Mouse (Mus musculus) hindbrain, embryonic 11.5 days (tissue): ENCODE results near the gene March6. TPM values are rescaled to one million over a fixed set of nuclear protein-coding genes. Genes with fewer than 3 reads are reported as not detected.
A peak's percentile ranks its signal among the peaks of the same experiment; 100 is the strongest.

Experiments
- ATAC-seq: fragments of 200-750 bp; cut with Nextera tagmentation; 2 replicates; pipeline ENCODE4 v1.8.0; 2017; ENCODE audit warnings: mild to moderate bottlenecking, moderate TSS enrichment, moderate library complexity; ENCODE audit not compliant: low FRiP score
- DNase-seq: peaks from one replicate; pipeline ENCODE4 v3.0.0-alpha.2; 2015; ENCODE audit warnings: low spot score
- H3K27ac ChIP-seq: fragments of 300-500 bp; sonication (generic); 2 replicates; pipeline ENCODE4 v1.5.1; 2014; ENCODE audit warnings: mild to moderate bottlenecking, low read depth, low read length
- H3K27me3 ChIP-seq: fragments of 300-500 bp; sonication (generic); 2 replicates; pipeline ENCODE4 v1.6.1; 2014; ENCODE audit warnings: mild to moderate bottlenecking, low read length, moderate library complexity, mixed read lengths; ENCODE audit not compliant: control insufficient read depth, insufficient read depth
- H3K36me3 ChIP-seq: fragments of 300-500 bp; sonication (generic); 2 replicates; pipeline ENCODE4 v1.6.1; 2014; ENCODE audit warnings: mild to moderate bottlenecking, low read length, moderate library complexity, mixed read lengths; ENCODE audit not compliant: control insufficient read depth, insufficient read depth
- H3K4me1 ChIP-seq: fragments of 300-500 bp; sonication (generic); replicated peaks from 2 replicates; pipeline ENCODE4 v1.6.1; 2014; ENCODE audit warnings: low read length, mixed read lengths; ENCODE audit not compliant: control insufficient read depth, insufficient read depth
- H3K4me2 ChIP-seq: fragments of 300-500 bp; sonication (generic); replicated peaks from 2 replicates; pipeline ENCODE4 v1.6.1; 2014; ENCODE audit warnings: mild to moderate bottlenecking, low read depth, low read length
- H3K4me3 ChIP-seq: fragments of 300-500 bp; sonication (generic); 2 replicates; pipeline ENCODE4 v1.5.1; 2014; ENCODE audit warnings: low read depth, low read length
- H3K9ac ChIP-seq: fragments of 300-500 bp; sonication (generic); 2 replicates; pipeline ENCODE4 v1.6.1; 2014; ENCODE audit warnings: low read depth, low read length
- H3K9me3 ChIP-seq: fragments of 300-500 bp; sonication (generic); 2 replicates; pipeline ENCODE4 v1.6.1; 2016; ENCODE audit warnings: low read length; ENCODE audit not compliant: control insufficient read depth
- WGBS: fragments of 180-500 bp; shearing (Covaris S2); extraction: QIAGEN DNeasy Blood & Tissue Kit; methylation state at CpG from one replicate; pipeline ENCODE4 v1.1.7; 2014; 5-methylcytosine and 5-hydroxymethylcytosine counted together
- polyA plus RNA-seq: library from polyadenylated mRNA; unstranded; fragments of >200 nt; fragmentation: Nextera tagmentation; extraction: Ambion mirVana; gene quantifications from 2 replicates; pipeline ENCODE4 v1.2.1, GENCODE M21; 2014

The March6 gene
- 46.3 and 49.2 TPM in 2 replicates for polyA plus RNA-seq

GRCm38 (mm10) chr15:31530659-31531445 is at the start of gene March6:
TSS of gene March6 (minus strand) at chr15:31531053.
- Histone ChIP-seq H3K27me3 (no peaks in the 10 kb centered on the region), H3K27ac (peak within 1 kb of the TSS; percentile 99), H3K4me1 (peaks cover 7% of the 10 kb centered on the region; the same call in 1 of the 2 replicates), H3K4me2 (peak within 1 kb of the TSS; percentile 71), H3K36me3 (no peaks in the 10 kb centered on the region), H3K9me3 (no peaks in the 10 kb centered on the region), H3K9ac (peak within 1 kb of the TSS; percentile 95), H3K4me3 (peak within 1 kb of the TSS; percentile 93)
- peak; percentile 93 for ATAC-seq
- DNase-seq = peak; percentile 95
- WGBS = under 1% methylated on average over 80 of the region's 132 CpGs

- H3K9me3 ChIP-seq = no peaks in the 10 kb centered on the region
- no peaks in the 10 kb centered on the region for H3K36me3 ChIP-seq
- H3K27ac ChIP-seq = no peak overlapping the region
- no peak for DNase-seq
- H3K27me3 ChIP-seq = no peaks in the 10 kb centered on the region
- no peak overlapping the region for H3K4me2 ChIP-seq
- no peaks in the 10 kb centered on the region for H3K4me1 ChIP-seq
- ATAC-seq = no peak
- H3K4me3 ChIP-seq = no peak overlapping the region
- WGBS = 61% methylated on average over 5 of the region's 5 CpGs
- H3K9ac ChIP-seq = no peak overlapping the region
Measured at GRCm38 (mm10) chr15:31576076-31576475, 45.2 kb upstream of the March6 start.

GRCm38 (mm10) chr15:31573692-31574091 is 42.8 kb upstream of the March6 start:
- H3K27me3 ChIP-seq = no peaks in the 10 kb centered on the region
- 0 out of 2 replicates have a peak, but pooled peaks cover 2% of the 10 kb centered on the region for H3K4me1 ChIP-seq

GRCm38 (mm10) chr15:31573287-31573686 is 42.4 kb upstream of the March6 start:
- DNase-seq = no peak
- Histone ChIP-seq H3K9me3 (no peaks in the 10 kb centered on the region), H3K4me2 (no peak overlapping the region), H3K36me3 (no peaks in the 10 kb centered on the region), H3K9ac (no peak overlapping the region), H3K4me3 (no peak overlapping the region), H3K27me3 (no peaks in the 10 kb centered on the region), H3K27ac (no peak overlapping the region), H3K4me1 (0 out of 2 replicates have a peak, but pooled peaks cover 2% of the 10 kb centered on the region)
- no peak for ATAC-seq
- 89% methylated on average over 4 of the region's 4 CpGs for WGBS

More at GRCm38 (mm10) chr15:31573692-31574091, 42.8 kb upstream of the March6 start:
- Histone ChIP-seq H3K4me3 (no peak overlapping the region), H3K36me3 (no peaks in the 10 kb centered on the region), H3K9ac (no peak overlapping the region), H3K27ac (no peak overlapping the region), H3K4me2 (no peak overlapping the region), H3K9me3 (no peaks in the 10 kb centered on the region)
- ATAC-seq (no peak), DNase-seq (no peak)

GRCm38 (mm10) chr15:31571906-31572722 is 41.3 kb upstream of the March6 start:
- DNase-seq = no peak
- 0 out of 2 replicates have a peak, but pooled peaks cover 2% of the 10 kb centered on the region for H3K4me1 ChIP-seq

GRCm38 (mm10) chr15:31570959-31571358 is 40.1 kb upstream of the March6 start:
- ATAC-seq (no peak), DNase-seq (no peak)
- H3K4me2 ChIP-seq = no peak overlapping the region
- H3K4me1 ChIP-seq = 0 out of 2 replicates have a peak, but pooled peaks cover 2% of the 10 kb centered on the region
- no peaks in the 10 kb centered on the region for H3K9me3 ChIP-seq
- WGBS = 90% methylated on average over 8 of the region's 8 CpGs
- H3K4me3 ChIP-seq = no peak overlapping the region
- H3K27ac ChIP-seq = no peak overlapping the region
- no peaks in the 10 kb centered on the region for H3K36me3 ChIP-seq
- no peak overlapping the region for H3K9ac ChIP-seq
- H3K27me3 ChIP-seq = no peaks in the 10 kb centered on the region

More at GRCm38 (mm10) chr15:31571906-31572722, 41.3 kb upstream of the March6 start:
- ATAC-seq = no peak
- no peaks in the 10 kb centered on the region for H3K27me3 ChIP-seq
- H3K9ac ChIP-seq = no peak overlapping the region
- WGBS = 86% methylated on average over 16 of the region's 16 CpGs
- no peak overlapping the region for H3K4me2 ChIP-seq
- H3K27ac ChIP-seq = no peak overlapping the region
- H3K4me3 ChIP-seq = no peak overlapping the region
- no peaks in the 10 kb centered on the region for H3K36me3 ChIP-seq
- H3K9me3 ChIP-seq = no peaks in the 10 kb centered on the region

- H3K4me1 ChIP-seq = 0 out of 2 replicates have a peak, but pooled peaks cover 2% of the 10 kb centered on the region
- H3K4me3 ChIP-seq = no peak overlapping the region
- ATAC-seq = no peak
- H3K27ac ChIP-seq = no peak overlapping the region
- 75% methylated on average over 9 of the region's 9 CpGs for WGBS
- no peaks in the 10 kb centered on the region for H3K27me3 ChIP-seq
- no peaks in the 10 kb centered on the region for H3K9me3 ChIP-seq
- no peaks in the 10 kb centered on the region for H3K36me3 ChIP-seq
- no peak overlapping the region for H3K4me2 ChIP-seq
- no peak for DNase-seq
- no peak overlapping the region for H3K9ac ChIP-seq
Measured at GRCm38 (mm10) chr15:31569325-31570022, 38.6 kb upstream of the March6 start.

- Histone ChIP-seq H3K9ac (no peak overlapping the region), H3K27me3 (no peaks in the 10 kb centered on the region), H3K4me2 (no peak overlapping the region), H3K9me3 (no peaks in the 10 kb centered on the region), H3K27ac (no peak overlapping the region), H3K4me3 (no peak overlapping the region), H3K36me3 (no peaks in the 10 kb centered on the region), H3K4me1 (0 out of 2 replicates have a peak, but pooled peaks cover 2% of the 10 kb centered on the region)
- 19% methylated on average over 12 of the region's 12 CpGs for WGBS
- ATAC-seq = peak; percentile 45; the same call in 1 of the 2 replicates
- no peak for DNase-seq
Measured at GRCm38 (mm10) chr15:31568581-31568996, 37.7 kb upstream of the March6 start.
